Mouse (Mus musculus) layer of hippocampus, adult 6 months (tissue): Measurements from ENCODE around the gene Abcg1. TPM values are rescaled to one million over a fixed set of nuclear protein-coding genes. Genes with fewer than 3 reads are reported as not detected.

ENCODE experiments used
- long read RNA-seq, 2 experiments: library from polyadenylated mRNA; unstranded; transcript quantifications; one replicate each; pipeline ENCODE4 v2.0.0; 2019 to 2020
- polyA plus RNA-seq: library from polyadenylated mRNA; unstranded; fragments of <200 nt; fragmentation: Nextera tagmentation; gene quantifications from 2 replicates; pipeline ENCODE4 v1.2.3, GENCODE M21; 2021

Gene Abcg1
- polyA plus RNA-seq: 61.0 and 75.7 TPM in 2 replicates
- long read RNA-seq, experiment 1, full-length matches to known transcripts: 7 of 158 reads
- long read RNA-seq, experiment 1, partial matches to known transcripts: 2 of 158 reads
- long read RNA-seq, experiment 1, other reads (novel, unspliced or antisense): 149 of 158 reads
- long read RNA-seq, experiment 2, full-length matches to known transcripts: 14 of 24 reads
- long read RNA-seq, experiment 2, partial matches to known transcripts: 3 of 24 reads
- long read RNA-seq, experiment 2, other reads (novel, unspliced or antisense): 7 of 24 reads

GRCm38 (mm10) chr17:31057151-31057890 lies at the start of gene Abcg1:
Abcg1 (plus strand) TSS chr17:31057675.

GRCm38 (mm10) chr17:31129452-31129851 lies 72.0 kb downstream of the Abcg1 start, which contains the start of gene Tff3:
Tff3 (minus strand) TSS chr17:31129646.

DNA sequence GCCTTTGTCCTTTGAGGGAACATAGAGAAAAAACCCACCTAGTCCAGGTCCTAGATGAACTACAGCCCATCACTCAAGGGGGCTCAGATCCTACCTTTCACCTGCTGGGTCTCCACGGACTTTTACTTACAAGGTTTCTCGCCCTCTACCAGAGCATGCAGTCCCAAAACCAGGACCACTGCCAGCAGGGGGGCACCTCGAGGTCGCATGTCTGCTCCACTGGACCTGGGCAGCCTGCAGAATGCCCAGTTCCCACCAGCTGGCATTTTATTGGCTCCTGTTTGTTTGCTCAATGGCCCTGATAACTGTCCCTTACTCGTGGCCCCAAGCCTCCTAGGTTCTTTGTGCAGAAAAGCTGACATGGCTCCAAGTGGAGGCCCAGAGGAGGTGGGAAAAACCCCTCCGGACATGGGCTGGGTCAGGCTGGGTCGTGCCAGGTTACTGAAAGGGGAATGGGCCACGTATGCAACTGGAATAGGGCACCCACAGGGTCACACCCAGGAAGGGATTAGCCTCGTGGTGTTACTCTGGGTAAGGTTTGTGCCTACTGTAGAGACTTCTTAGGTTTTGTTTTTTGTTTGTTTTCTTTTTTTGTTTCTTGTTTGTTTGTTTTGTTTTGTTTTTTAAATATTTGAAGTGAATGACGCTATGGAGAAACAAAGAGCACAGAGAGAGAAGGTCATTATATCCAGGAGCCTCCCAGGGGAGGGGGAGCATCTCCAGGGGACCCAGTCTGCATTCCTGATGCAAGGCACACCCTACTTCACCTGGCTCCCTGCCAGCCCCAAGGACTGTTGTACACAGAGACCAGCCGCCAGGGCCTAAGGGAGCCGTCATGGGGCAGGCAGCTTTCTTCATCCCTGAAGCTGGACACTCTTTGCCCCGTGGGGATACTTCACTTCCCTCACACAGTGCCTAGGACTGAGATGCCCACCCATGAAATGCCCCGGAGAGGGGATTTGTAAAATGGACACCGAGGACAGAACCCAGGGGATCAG lies 86.9 kb downstream of the Abcg1 start, which contains the start of gene Tff2:
TSS of gene Tff2 (minus strand) at position 243 of the 998 bp plus-strand sequence.

DNA sequence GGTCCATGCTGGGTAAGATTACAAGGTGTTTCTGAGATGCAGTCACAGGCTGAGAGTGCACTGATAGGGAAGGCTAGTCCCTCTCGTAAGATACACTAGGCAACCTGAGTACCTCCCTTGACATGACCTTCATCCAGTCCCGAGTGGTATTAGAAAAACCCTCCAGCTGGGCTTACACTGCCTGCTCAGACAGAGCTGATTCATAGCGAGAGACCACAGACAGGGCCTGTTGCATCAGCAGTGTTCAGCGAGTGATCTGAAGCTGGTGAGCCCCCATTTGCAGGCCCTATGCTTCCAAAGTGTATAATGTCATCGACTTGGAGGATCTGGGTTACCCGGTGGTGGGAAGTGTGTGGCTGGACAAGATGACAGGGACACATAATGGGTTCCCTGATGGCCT lies 107.7 kb downstream of the Abcg1 start, which contains the start of gene Tff1:
TSS of gene Tff1 (minus strand) at position 151 of the 400 bp plus-strand sequence.

Other genes starting within 250 kb of the Abcg1 start
- gene Glp1r, start 155.9 kb upstream of the Abcg1 start, polyA plus RNA-seq: 3.9 and 5.9 TPM in 2 replicates
- 0.19 and 0.24 TPM in 2 replicates for gene Umodl1, start 103.0 kb upstream of the Abcg1 start, polyA plus RNA-seq
- not detected in 2 replicates for gene Tff3, start 72.0 kb downstream of the Abcg1 start, polyA plus RNA-seq
- gene Tff2, start 86.6 kb downstream of the Abcg1 start, polyA plus RNA-seq: not detected in 2 replicates
- not detected in 2 replicates for gene Tff1, start 107.6 kb downstream of the Abcg1 start, polyA plus RNA-seq
- gene Tmprss3, start 141.3 kb downstream of the Abcg1 start, polyA plus RNA-seq: 0.06 TPM in 1 of 2 replicates, not detected in the other
- gene Ubash3a, start 150.2 kb downstream of the Abcg1 start, polyA plus RNA-seq: 0.58 and 0.65 TPM in 2 replicates
- gene Rsph1, start 219.7 kb downstream of the Abcg1 start, polyA plus RNA-seq: 8.4 and 23.0 TPM in 2 replicates
- 4.6 and 6.1 TPM in 2 replicates for gene Slc37a1, start 229.1 kb downstream of the Abcg1 start, polyA plus RNA-seq